ENCODE assay signal across 8 mouse cellular contexts in the genomic region with DNA sequence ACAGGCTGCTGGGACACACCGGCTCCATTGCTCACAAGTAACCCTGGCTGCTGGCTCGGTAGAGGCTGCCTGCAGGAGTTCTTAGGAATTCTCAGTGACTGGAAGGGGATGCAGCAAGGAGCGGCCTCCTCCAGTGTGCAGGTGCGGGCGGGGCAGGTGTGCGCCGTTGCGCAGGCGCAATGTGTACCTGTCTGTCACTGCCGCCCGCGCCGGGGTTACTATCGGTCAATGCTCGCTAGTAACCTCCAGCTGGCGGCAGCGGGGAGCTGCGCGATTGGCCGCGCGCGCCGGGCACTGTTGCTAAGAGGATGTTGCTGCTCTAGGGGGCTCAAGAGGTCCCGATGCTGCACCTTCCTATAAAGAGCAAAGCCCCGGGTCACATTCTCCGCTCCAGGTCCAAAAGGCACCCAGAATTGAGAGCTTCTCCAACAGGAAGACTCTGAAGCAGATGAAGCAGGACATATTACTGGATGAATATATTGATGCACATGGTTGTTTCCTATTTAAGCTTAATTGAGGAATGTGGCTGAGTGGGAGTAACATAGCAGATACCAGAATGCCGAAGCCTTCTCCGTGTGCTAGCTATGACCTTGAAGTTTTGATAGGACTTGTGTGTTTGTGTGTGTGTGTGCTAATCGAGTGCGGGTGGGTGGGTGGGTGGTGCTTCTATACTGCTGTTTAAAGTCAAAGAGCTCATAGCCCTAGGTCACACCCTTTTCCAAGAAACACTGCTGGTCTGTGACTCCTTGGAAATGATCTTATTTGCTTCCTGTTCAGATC. TPM values are rescaled to one million over a fixed set of nuclear protein-coding genes. Genes with fewer than 3 reads are reported as not detected.
DNase-seq lines count a peak whose midpoint lies in the region; ATAC-seq lines count a peak whose summit lies in the region.

No protein-coding gene starts in this region.

- H3K27me3 ChIP-seq in forebrain, embryonic 12.5 days = no peaks in the 10 kb centered on the region
- no peaks in the 10 kb centered on the region for H3K27me3 ChIP-seq in liver, embryonic 16.5 days (ENCODE audit: control insufficient read depth, insufficient read depth, low read depth, low read length)
- no peaks in the 10 kb centered on the region for H3K27me3 ChIP-seq in neural tube, embryonic 12.5 days (replicated peaks)

- peak overlapping the region; percentile 81 for H3K27ac ChIP-seq in forebrain, embryonic 12.5 days
- H3K27ac ChIP-seq in liver, embryonic 16.5 days (ENCODE audit: low read length) = peak overlapping the region; percentile 72
- H3K27ac ChIP-seq in neural tube, embryonic 12.5 days = peak overlapping the region; percentile 38; the same call in 1 of the 2 replicates

- intact Hi-C loops in heart, postnatal 14 days (cut with DNase I) = loop anchor here (5.0 kb wide), 1 partner anchor 56 kb away; no protein-coding TSS in a partner anchor

- peak; percentile 60 for ATAC-seq in CD4-positive, CD25-positive, alpha-beta regulatory T cell, adult 4 months
- peak; percentile 86 for ATAC-seq in forebrain, embryonic 12.5 days (ENCODE audit: low FRiP score)
- ATAC-seq in liver, embryonic 16.5 days (ENCODE audit: low read depth) = peak; percentile 74
- peak; percentile 78 for ATAC-seq in neural tube, embryonic 12.5 days (ENCODE audit: low FRiP score, low read depth)

- peak overlapping the region; percentile 24 for H3K4me3 ChIP-seq in forebrain, embryonic 12.5 days (replicated peaks)
- H3K4me3 ChIP-seq in liver, embryonic 16.5 days (ENCODE audit: low read depth, low read length) = peak overlapping the region; percentile 57
- 0 out of 2 replicates have a peak overlapping the region, but pooled peaks have one; percentile 18 for H3K4me3 ChIP-seq in neural tube, embryonic 12.5 days

- H3K9me3 ChIP-seq in forebrain, embryonic 12.5 days = no peaks in the 10 kb centered on the region
- H3K9me3 ChIP-seq in liver, embryonic 16.5 days (replicated peaks; ENCODE audit: control insufficient read depth, low read length) = no peaks in the 10 kb centered on the region
- H3K9me3 ChIP-seq in neural tube, embryonic 12.5 days = no peaks in the 10 kb centered on the region

- H3K4me2 ChIP-seq in forebrain, embryonic 12.5 days = peak overlapping the region; percentile 55
- H3K4me2 ChIP-seq in liver, embryonic 16.5 days (ENCODE audit: low read depth, low read length) = peak overlapping the region; percentile 86
- H3K4me2 ChIP-seq in neural tube, embryonic 12.5 days (replicated peaks) = peak overlapping the region; percentile 56

- no peaks in the 10 kb centered on the region for H3K36me3 ChIP-seq in forebrain, embryonic 12.5 days (replicated peaks)
- no peaks in the 10 kb centered on the region for H3K36me3 ChIP-seq in liver, embryonic 16.5 days (ENCODE audit: control insufficient read depth, insufficient read depth)
- no peaks in the 10 kb centered on the region for H3K36me3 ChIP-seq in neural tube, embryonic 12.5 days

- peaks cover 67% of the 10 kb centered on the region for H3K4me1 ChIP-seq in forebrain, embryonic 12.5 days
- peaks cover 68% of the 10 kb centered on the region for H3K4me1 ChIP-seq in liver, embryonic 16.5 days (ENCODE audit: control insufficient read depth, low read depth, low read length)
- peaks cover 38% of the 10 kb centered on the region for H3K4me1 ChIP-seq in neural tube, embryonic 12.5 days

- DNase-seq in c-Kit-positive CD71-positive TER-119-positive erythroid progenitor cells, embryonic 14.5 days (ENCODE audit: low spot score) = peak; percentile 73
- peak; percentile 77 to 79 for DNase-seq in heart, postnatal 14 days
- peak; percentile 84 to 91 for DNase-seq in kidney, postnatal 4 days
- DNase-seq in telencephalon, adult 2 months (ENCODE audit: low read depth, low spot score) = peak; percentile 58

- WGBS in forebrain, embryonic 12.5 days = 2% methylated on average over 31 of the region's 31 CpGs
- 3% methylated on average over 31 of the region's 31 CpGs for WGBS in liver, embryonic 16.5 days (ENCODE audit: insufficient replicate concordance)
- WGBS in neural tube, embryonic 12.5 days = 3% methylated on average over 31 of the region's 31 CpGs

- 0 out of 2 replicates have a peak overlapping the region, but pooled peaks have one; percentile 0 for H3K9ac ChIP-seq in forebrain, embryonic 12.5 days
- H3K9ac ChIP-seq in liver, embryonic 16.5 days (ENCODE audit: low read depth, low read length) = peak overlapping the region; percentile 55
- H3K9ac ChIP-seq in neural tube, embryonic 12.5 days = no peak overlapping the region

RNA-seq across cellular contexts. Expression of a gene that starts 16.0 kb away (rescaled TPM):
- 100 to 1,000 TPM; 169 to 178 TPM for polyA plus RNA-seq in CD4-positive, CD25-positive, alpha-beta regulatory T cell, adult 4 months (2017; shearing (Covaris generic))
- 16.2 and 16.5 TPM in 2 replicates for polyA plus RNA-seq in forebrain, embryonic 12.5 days (2016; fragmentation: Nextera tagmentation; extraction: Ambion mirVana)
- total RNA-seq in heart, postnatal 14 days (2021) = 10 to 100 TPM; 11.0 to 13.5 TPM
- 10.4 and 10.8 TPM in 2 replicates for polyA plus RNA-seq in liver, embryonic 16.5 days (2015; fragmentation: Nextera tagmentation; extraction: Ambion mirVana)
- polyA plus RNA-seq in neural tube, embryonic 12.5 days (2016; fragmentation: Nextera tagmentation; extraction: Ambion mirVana) = 13.0 TPM in 2 replicates

RNA-seq across cellular contexts. Expression of a gene that starts 56.0 kb away (rescaled TPM):
- not detected for polyA plus RNA-seq in CD4-positive, CD25-positive, alpha-beta regulatory T cell, adult 4 months (2017; shearing (Covaris generic))
- polyA plus RNA-seq in forebrain, embryonic 12.5 days (2016; fragmentation: Nextera tagmentation; extraction: Ambion mirVana) = 0.88 TPM in 1 of 2 replicates, not detected in the other
- not detected for total RNA-seq in heart, postnatal 14 days (2021)
- polyA plus RNA-seq in liver, embryonic 16.5 days (2015; fragmentation: Nextera tagmentation; extraction: Ambion mirVana) = 144 and 179 TPM in 2 replicates
- polyA plus RNA-seq in neural tube, embryonic 12.5 days (2016; fragmentation: Nextera tagmentation; extraction: Ambion mirVana) = 0.60 and 1.4 TPM in 2 replicates

Comparison
In these comparisons a context has a peak if more than half of its experiments do, and no peak if none do; other contexts are left out.
1. Peak in every context shown above with its lines: DNase-seq, ATAC-seq, H3K4me3 ChIP-seq and H3K27ac ChIP-seq.
2. RNA of a gene that starts 56.0 kb away (polyA plus RNA-seq): 144 to 179 TPM in liver, embryonic 16.5 days; 0.88 TPM in forebrain, embryonic 12.5 days, 0.60 to 1.4 TPM in neural tube, embryonic 12.5 days and not detected in CD4-positive, CD25-positive, alpha-beta regulatory T cell, adult 4 months; every median in the first group is over 10 times any median in the second.